Mouse (Mus musculus) adrenal gland, adult 2 months (tissue): Measurements from ENCODE around the gene Mob3c. TPM values are rescaled to one million over a fixed set of nuclear protein-coding genes. Genes with fewer than 3 reads are reported as not detected.

Source experiments
- DNase-seq: peaks from one replicate; pipeline ENCODE4 v3.0.0; 2021
- long read RNA-seq: library from polyadenylated mRNA; stranded (forward); transcript quantifications from one replicate; pipeline ENCODE4 v2.0.0, GENCODE M21; 2021
- polyA plus RNA-seq: library from polyadenylated mRNA; depleted of rRNA; stranded (reverse); fragments of >200 nt; gene quantifications from 2 replicates; pipeline ENCODE4 v1.2.3, GENCODE M21; 2012; rRNA removed
- total RNA-seq, 2 experiments: library from RNA; stranded (reverse); gene quantifications; 2 replicates each; pipeline ENCODE4 v1.2.3; 2021

Mob3c gene
- 10 to 100 TPM; 11.0 to 13.2 TPM for total RNA-seq
- polyA plus RNA-seq, result 37.9 and 39.5 TPM in 2 replicates
- long read RNA-seq, transcript Mob3c-201 (4 exons, 2,884 nt), result major isoform, 8 of 8 reads
- long read RNA-seq, partial matches to known transcripts, result 0 of 8 reads
- long read RNA-seq, other reads (novel, unspliced or antisense), result 0 of 8 reads

DNA sequence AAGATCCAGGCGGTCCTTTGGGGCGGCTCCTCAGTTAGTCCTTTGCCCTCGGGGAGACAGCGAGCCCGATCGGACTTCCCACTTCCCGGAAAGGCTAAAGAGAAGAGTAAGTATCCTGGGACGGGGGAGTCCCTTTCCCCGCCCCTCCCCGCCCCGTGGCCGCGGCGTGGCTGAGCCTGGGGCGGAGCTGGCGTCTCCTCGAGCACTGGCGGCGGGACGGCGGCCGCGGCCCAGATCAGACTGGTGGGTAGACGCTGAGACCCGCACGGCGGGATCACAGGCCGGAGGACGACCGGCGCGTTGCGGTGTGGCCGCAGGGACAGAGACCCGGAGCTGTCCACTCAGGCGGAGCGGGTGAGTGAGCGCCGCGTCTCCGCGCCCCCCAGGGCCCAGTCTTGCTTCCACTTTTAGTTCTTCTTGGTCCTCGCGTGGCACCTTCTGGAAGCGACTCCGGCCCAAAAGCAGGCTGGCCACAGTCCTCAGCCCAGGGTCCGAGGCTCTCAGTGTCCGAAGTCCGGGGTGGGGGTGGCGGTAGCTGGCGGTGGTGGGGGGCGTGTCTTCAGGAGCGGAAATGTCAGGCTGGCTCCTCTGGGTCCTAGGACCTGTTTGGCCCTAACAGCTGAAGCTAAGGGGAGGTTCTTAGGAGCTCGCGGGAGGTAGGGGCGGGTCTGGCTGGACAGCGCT lies at the start of gene Mob3c:
TSS of gene Mob3c (plus strand) at position 205 of the 684 bp plus-strand sequence.
- DNase-seq, result peak; percentile 92

DNA sequence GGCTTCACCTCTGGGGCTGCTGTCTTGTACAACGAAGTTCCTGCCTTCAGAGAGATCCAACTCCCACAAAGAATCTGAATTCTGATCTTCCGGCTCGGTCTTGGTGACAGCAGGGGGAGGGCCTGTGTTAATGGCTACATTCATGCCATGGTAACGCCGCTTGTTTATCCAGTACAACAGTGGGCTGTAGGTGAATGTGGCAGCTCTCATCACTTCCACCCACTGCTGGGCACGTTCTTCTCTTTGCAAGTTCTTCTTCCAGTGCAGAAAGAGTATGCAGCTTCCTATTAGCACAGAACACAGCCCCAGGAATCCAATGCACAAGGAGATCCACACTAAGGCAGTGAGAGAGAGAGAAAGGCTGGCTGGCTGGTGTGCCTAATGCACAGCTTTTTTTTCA lies 47.6 kb upstream of the Mob3c start:
- no peak for DNase-seq

DNA sequence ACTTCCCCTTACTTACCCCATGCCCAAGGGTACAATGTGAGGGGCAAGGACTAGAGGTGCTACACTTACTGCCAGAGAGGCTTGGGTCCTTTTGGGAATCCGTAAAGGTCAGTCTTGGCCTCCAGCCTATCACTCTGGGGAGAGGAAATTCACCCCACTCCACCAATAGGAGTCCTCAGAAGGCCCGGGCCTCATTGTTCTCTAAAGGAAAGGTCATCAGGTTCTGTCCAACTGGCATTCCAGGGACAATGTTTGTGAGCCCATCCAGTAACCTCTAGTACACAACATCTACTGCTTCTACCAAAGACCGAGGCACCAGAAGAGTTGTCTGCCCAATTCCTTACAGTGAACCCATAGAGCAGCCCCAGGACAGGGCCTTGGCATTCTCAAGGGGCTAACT lies 47.0 kb upstream of the Mob3c start, which contains the start of gene Tex38:
TSS of gene Tex38 (minus strand) at position 101 of the 400 bp plus-strand sequence.
- no peak for DNase-seq

DNA sequence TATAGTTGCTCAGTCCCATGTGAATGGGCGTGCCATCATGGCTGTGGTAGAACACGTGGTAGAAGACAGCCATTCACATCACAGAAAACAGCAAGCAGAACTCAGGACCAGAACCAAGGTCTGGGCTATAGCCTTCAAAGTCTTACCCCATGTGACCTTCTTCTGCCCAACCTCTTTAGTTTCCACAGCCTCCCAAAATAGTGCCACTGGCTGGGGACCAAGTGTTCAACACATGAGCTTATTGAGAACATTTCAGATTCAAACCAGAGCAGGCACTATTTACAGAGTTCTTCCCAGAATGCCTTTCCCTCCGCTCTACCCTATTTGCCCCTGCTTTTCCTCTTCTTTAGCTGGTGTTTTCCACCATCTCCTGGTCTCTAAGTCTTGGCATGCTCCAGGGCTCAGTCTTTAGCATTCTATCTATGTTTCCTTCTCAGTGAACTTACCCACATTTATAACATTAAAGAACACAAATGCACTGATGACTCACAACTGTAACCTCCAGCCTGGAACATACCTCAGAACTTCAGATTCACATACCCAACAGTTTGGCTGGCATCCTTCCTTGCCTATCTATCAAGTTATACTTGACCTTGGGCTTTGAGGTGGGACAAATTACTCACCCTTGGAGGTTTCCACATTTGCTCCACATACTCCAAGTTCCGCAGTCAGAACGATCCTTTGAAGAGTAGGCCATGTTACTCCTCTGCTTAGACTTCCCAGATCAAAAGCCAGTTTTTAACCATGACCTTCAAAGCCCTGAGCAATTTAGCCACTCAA lies 45.7 kb upstream of the Mob3c start:
- peak; percentile 74 for DNase-seq

DNA sequence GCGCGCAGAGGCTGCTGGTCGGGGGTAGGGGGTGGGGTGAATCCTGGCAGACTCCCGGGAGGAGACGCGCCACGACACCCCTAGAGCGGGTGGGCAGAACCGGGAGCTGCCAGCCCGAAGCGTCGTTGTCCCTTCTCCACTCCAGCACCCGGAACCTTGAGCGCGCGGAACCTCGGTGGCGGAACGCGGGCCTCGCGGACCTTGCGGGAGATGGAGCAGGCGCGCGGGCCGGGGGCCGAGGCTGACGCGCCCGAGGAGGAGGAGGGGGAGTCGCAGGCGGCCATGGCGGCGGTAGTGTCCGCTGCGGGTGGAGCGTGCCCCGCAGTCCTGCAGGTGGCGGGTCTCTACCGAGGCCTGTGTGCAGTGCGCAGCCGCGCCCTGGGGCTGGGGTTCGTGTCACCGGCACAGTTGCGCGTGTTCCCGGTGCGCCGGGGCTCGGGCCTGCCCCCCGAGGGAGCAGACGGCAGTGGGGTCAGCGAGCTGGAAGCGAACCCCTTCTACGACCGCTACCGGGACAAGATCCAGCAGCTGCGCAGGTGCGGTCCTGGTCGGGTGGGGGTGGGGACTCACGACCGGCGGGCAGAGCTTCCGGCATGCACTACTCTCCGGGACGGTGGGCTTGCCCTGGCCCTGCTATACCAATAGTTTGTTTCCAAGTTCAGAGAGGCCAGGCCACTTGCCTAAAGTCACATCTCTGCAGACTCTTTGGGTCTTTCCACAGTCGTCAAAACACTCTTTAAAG lies 43.0 kb upstream of the Mob3c start, which contains the start of gene Atpaf1:
TSS of gene Atpaf1 (plus strand) at position 44 of the 742 bp plus-strand sequence.
- peak; percentile 86 for DNase-seq

DNA sequence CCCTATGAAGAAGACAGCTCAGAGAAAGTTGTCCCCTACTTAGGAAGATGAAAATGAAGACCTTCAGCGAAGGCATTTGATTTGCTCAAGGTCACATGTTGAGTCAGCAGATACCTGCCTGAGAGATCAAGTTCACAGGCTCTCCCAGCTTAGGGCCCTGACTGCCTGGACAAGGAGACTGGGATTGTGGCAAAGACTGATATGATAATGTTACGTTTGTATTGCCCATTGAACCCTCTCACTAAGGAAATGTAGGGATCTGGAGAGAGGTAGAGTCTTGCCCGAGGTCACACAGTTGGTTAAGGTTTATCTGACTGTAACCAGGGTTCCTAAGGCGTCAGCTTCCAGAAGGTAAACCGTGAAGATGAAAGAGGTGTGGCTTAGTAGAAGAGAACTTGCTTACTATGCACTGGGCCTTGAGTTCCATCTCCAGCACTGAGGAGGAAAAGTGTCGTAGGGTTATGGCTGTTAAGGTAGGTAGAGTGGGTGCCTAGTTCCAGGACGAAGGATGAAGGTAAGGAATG lies 42.3 kb upstream of the Mob3c start:
- no peak for DNase-seq

DNA sequence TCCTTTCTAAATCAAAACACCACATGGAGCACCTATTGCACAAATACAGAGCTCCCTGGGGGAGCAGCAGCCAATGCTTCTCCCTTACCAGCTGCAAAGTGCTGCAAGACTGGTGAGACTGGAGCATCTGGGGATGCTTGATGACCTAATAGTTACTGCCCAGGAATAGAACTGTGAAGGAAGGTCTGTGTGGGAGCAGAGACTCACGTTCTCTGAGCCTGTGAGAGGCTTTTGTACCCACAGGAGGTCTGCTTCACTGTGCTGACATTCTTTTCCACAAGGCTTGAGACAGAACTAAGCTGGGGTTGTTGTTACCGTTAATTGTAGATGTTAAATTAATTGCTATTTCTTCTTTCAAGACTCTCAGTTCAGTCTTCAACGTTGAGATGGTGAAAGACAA lies 37.0 kb upstream of the Mob3c start:
- no peak for DNase-seq

DNA sequence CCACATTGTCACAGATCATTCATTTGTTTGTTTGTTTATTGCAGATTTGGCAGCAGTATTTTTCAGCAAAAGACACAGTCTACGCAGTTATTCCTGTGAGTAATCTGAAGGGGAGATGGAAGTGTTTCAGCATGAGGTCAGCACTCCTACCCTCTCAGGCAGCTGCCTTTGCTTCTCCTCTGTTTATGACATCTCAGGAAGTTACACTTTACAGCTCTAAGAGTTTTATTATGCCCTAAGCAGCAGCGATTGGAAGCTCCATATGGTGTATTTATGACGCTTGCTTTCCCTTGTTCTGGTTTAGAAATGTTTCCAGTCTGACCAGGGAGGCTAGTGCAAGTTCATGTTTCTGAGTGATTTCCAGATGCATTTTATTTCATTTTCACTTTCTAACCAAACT lies 32.5 kb upstream of the Mob3c start:
- DNase-seq, result no peak

DNA sequence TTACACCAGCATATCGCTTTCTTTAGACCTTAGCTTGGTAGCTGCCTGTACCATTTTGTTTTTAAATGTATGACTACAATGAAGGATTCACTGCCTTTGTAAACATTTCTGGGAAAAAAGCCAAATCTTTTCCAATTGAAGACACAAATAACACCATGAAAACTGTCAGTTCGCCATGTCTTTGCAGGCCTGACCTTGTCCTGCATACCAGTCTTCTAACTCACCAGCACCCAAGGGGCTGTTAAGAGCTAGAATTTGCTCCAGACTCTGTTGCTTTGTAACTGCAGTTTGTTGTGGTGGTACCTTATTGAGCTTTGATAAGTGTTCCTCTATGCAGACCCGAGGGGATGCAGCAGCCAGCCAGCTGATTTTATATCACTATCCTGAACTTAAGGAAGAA lies 27.9 kb upstream of the Mob3c start:
- DNase-seq, result peak; percentile 73

DNA sequence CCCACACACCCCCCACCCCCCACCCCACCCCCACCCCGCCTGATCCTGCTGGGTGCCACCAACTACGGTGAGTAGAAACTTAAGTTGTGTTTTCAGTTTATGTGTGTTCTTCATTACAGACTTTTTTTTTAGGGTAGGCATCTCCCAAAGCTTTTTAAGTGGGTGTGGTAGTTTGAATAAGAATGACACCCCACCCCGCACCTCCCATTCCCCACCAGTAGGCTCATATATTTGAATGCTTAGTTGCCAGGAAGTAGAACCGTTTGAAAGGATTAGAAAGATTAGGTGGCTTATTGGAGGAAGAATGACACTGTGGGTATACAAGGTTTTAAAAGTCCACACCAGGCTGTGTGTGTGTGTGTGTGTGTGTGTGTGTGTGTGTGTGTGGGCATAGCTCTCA lies 15.6 kb upstream of the Mob3c start:
- no peak for DNase-seq

DNA sequence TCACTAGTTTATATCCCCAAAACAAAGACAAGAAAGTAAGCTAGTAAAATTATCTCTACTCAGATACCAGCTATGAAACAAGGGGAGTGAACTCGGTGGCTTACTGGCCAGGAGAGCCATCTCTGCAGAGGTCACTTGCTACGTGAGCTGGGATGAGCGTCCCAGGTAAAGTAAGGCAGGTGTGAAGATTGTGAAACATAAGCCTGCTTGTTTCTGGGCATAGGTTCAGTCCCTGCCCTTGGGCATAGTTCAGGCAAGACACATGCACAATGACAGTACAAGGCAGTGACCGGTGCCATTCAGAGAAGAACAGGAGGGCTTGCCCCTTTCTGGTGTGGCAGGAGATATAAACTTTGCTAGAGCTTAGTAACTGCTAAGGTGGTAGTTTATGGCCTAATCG lies 12.3 kb upstream of the Mob3c start:
- no peak for DNase-seq

DNA sequence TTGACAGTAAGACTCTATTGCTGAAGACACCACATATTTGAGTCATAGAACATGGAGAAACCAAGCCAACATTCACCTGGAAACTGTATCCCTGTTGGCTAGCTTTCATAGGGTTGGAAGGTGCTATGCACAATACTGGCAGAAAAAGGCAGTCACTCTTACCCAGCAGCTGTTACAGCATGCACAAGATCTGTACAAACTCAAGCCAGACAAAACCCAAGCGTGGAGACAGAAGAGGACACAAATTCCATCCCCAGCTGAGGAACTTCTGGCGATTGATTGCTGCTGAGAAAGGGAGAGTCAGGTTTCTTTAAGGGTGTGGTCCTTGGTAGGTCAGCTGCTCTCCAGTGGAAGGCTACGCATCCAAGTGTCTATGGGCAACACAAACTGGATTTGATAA lies 7.7 kb upstream of the Mob3c start:
- no peak for DNase-seq

DNA sequence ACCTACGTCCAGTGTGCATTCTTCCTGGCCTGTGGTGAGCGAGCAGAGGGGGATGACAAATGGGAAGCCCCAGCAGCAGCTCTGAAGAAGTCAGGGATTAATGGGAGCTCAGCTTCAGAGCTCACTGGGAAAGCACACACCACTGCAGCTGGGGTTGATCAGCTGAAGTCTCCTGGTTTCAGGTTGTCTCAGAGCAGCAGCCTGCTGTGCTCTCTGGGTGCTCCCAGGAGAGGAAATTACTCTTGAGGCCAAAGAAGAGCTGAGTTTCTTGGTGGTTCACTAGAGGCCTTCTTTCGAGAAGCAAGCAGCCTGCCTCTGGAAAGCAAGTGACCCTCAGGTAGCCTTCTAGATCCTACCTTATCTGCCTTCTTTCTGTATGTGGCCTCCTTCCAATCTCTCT lies 6.9 kb upstream of the Mob3c start:
- no peak for DNase-seq

DNA sequence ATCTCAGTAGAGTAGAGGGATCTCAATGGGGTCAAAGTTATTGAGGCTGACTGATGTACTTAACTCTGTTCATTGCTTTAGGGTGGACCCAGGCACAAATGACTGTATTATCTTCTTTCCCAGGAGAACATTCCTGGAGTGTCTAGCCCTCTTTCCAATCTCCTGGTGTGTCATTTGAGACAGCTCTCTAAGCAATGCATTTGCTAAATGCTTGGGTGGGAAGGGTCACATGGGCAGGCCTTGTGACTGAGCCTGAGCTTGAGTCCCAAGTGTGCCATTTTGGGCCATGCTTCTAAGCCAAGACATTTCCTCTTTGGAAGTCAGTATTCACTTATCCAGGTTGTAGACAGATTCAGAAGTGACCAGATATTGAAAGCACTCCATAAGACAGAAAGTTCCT lies 6.5 kb upstream of the Mob3c start:
- no peak for DNase-seq

DNA sequence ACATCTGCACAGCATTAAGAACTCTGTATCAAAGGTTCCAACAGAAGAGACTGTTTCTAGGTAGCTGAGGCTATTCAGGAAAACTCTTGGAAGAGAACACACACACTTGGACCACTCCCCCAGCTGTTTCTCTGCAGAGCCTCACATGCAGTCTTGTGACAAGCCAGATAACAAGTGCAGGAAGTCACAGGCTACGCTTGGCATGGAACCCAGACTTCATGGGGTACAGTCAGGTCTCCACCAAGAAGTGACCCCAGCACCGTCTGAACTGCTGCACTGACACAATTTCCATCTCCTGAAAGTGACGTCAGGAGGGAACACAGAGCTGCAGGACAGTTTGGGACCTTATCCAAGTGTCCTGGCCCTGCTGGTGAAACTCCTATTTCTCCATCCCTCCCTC lies 6.0 kb upstream of the Mob3c start:
- no peak for DNase-seq

DNA sequence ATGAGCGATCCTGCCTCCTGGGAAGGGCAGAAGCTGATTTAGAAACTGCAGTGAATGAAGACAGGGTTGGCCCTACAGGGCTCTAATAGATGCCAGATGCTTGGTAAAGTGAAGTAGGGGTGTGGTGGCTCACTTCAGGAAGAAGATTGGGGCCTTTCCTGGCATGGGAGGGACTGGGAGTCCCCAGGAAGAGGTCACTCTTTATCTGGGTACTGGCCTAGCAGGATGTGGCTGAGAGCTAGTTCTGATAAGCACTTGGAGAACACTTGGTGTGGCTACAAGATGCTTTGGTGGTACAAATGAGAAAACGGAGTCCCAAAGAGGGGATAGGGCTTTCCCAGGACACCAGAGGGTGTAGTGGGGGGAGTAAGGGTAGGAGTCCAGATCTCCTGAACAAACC lies 3.7 kb upstream of the Mob3c start:
- no peak for DNase-seq

DNA sequence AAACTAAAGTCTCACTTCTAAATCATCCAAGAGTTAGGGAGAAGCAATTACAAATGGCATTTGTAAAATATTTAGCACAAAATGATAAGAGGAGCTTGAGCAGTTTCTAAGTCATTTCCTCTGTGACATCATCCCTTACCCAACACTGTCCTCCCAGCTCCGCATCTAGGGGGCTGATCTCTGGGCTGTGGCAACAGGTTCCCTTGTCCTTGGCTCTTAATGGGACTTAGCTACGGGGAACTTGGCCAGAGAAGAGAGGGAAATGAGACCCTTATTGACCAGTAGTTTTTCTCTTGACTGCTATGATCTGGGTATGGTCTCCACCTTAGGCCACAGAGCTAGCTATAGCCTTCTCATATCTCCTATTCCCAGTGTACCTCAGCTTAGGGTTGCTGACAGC lies 2.6 kb upstream of the Mob3c start:
- no peak for DNase-seq

DNA sequence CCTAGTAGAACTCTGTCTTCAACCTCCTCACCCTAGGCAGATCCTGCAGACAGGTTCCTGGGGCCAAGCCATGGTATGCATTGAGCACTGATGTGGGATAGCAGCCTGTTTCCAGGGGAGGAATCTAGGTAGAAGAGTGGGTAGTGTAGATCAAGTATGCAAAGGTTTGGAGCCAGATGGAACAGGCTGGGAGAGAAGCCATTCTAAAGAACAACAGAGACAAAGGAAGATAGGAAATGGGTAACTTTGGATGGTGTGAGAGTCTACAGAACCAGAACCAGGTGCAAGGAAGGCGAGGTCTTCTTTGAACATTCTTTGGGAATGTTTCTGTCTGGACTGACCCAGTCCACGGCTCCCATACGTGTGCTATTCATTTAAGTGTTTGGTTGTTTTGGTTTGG lies 826 bp upstream of the Mob3c start:
- DNase-seq, result no peak

DNA sequence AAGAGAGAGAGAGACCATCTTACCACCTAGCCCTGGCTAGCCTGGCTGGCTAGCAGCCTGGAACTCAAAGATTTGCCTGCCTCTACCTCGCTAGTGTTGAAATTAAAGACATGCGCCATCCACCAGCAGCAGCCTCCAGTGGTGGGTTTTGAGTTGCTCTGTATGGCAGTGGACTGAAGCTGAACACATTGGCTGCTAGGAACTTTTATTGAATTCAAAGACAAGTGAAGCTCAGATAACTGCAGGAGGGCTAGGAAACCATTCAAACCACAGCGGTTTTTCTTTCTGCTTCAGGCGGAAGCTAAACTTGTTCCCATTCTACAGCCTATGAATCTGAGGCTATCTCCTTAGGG lies 381 bp upstream of the Mob3c start:
- DNase-seq, result no peak

DNA sequence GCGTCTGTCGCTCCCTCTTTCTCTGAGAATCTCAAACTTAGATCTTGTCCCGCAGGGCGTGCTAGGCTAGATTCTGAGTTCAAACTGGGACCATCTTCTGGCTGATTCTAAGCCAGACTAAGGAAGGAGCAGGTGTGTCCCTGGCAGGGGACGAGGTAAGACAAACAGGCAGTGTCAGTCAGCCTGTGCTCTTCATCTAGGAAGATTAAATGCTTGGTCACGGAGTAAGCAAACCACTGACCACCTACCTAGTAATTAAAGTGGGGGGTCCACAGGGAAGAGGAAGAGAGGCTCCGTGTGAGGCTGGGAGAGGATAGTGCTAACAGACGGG lies 645 bp downstream of the Mob3c start:
- DNase-seq, result no peak

DNA sequence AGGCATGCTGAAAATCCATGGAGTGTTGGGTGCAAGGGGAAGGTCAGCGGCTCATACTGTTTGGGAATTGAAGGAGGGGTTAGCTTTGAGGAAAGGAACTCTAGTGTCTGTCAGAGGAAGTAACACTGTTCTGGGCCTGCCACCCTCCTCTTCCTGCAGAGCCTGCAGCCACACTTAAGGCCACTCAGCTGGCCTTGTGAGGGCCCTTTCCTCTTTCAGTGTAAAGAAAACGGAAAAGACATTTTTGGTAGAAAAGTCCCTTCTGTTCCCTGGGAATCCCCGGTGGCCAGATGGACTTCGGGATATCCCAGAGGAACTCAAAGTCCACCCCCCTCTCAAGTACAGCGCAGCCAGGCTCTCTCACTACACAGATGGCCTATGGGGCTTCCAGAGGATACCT lies 2.6 kb downstream of the Mob3c start:
- no peak for DNase-seq

DNA sequence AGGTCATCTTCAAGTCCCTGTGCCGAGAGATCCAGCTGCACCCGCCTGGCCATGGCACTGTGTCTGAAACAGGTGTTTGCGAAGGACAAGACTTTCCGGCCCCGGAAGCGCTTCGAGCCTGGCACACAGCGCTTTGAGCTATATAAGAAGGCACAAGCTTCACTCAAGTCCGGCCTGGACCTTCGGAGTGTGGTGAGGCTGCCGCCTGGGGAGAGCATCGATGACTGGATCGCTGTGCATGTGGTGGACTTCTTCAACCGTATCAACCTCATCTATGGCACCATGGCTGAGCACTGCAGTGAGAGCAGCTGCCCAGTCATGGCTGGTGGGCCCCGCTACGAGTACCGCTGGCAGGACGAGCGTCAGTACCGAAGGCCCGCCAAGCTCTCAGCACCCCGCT lies 3.3 kb downstream of the Mob3c start:
- no peak for DNase-seq

DNA sequence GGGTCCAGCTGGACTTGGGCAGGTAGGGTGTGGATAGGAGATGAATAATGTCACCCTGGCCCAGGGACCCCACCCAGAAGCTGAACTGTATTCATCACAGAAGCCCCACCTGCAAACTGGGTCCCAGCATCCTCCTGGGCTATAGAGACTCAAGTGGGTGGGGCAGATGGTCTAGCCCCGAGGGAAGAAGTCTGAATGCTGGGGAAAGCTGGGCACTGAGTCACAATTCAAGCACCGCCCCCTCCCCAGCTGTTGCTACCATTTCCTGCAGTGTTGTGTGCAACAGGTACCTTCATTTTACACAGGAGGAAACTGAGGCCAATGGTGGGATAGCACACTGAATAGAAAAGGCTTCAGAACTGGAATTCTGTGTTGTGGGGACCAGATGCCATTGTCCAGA lies 4.1 kb downstream of the Mob3c start:
- no peak for DNase-seq
